ENCODE assay signal across 8 mouse cellular contexts in the genomic region with DNA sequence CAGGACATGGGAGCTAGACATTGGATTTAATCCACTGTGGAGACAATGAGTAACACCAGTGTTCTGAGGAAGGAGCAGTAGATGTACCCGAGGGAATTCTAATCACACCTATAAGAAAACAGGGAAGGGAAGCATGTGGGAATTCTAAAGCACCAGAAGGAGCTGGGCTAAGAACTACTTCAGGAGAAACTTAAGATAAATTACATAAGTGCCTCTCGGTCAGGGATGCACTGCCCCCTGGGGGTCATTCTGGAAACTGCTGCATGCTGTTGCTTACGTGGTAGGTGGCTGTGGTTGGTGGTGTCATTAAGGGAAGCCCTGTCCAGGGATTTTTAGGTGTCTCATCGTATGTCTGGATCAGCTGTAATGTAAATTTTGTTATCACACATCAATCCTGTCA. TPM values are rescaled to one million over a fixed set of nuclear protein-coding genes. Genes with fewer than 3 reads are reported as not detected.
DNase-seq lines count a peak whose midpoint lies in the region; ATAC-seq lines count a peak whose summit lies in the region.

No protein-coding gene starts in this region.

- H3K9ac ChIP-seq in kidney, embryonic 14.5 days (ENCODE audit: low read depth, low read length) = no peak overlapping the region
- no peak overlapping the region for H3K9ac ChIP-seq in intestine, embryonic 16.5 days (ENCODE audit: low read depth, low read length)
- H3K9ac ChIP-seq in midbrain, embryonic 16.5 days (ENCODE audit: low read depth, low read length) = no peak overlapping the region

- no peak for ATAC-seq in kidney, embryonic 14.5 days (ENCODE audit: low FRiP score, low TSS enrichment)
- ATAC-seq in intestine, embryonic 16.5 days = peak; percentile 56; the same call in 1 of the 2 replicates
- peak; percentile 54; the same call in 1 of the 2 replicates for ATAC-seq in midbrain, embryonic 16.5 days

- intact Hi-C loops in left cerebral cortex, postnatal 25 days (cut with DNase I) = loop anchor here (1.0 to 10.0 kb wide), 3 partner anchors 102 to 256 kb away; a partner anchor contains a TSS

- 13% methylated on average over 4 of the region's 4 CpGs for WGBS in kidney, embryonic 14.5 days
- WGBS in intestine, embryonic 16.5 days = 14% methylated on average over 4 of the region's 4 CpGs
- WGBS in midbrain, embryonic 16.5 days = 17% methylated on average over 4 of the region's 4 CpGs

- H3K27me3 ChIP-seq in kidney, embryonic 14.5 days (ENCODE audit: control insufficient read depth, insufficient read depth, low read length) = no peaks in the 10 kb centered on the region
- no peaks in the 10 kb centered on the region for H3K27me3 ChIP-seq in intestine, embryonic 16.5 days (replicated peaks; ENCODE audit: control insufficient read depth, insufficient read depth, low read length)
- no peaks in the 10 kb centered on the region for H3K27me3 ChIP-seq in midbrain, embryonic 16.5 days (ENCODE audit: control insufficient read depth, insufficient read depth, low read depth, low read length)

- no peak overlapping the region for H3K27ac ChIP-seq in kidney, embryonic 14.5 days (ENCODE audit: low read depth, low read length)
- no peak overlapping the region for H3K27ac ChIP-seq in intestine, embryonic 16.5 days (ENCODE audit: low read length)
- no peak overlapping the region for H3K27ac ChIP-seq in midbrain, embryonic 16.5 days (ENCODE audit: low read length)

- H3K9me3 ChIP-seq in kidney, embryonic 14.5 days (ENCODE audit: control insufficient read depth, low read length) = no peaks in the 10 kb centered on the region
- no peaks in the 10 kb centered on the region for H3K9me3 ChIP-seq in intestine, embryonic 16.5 days (ENCODE audit: control insufficient read depth, low read length)
- no peaks in the 10 kb centered on the region for H3K9me3 ChIP-seq in midbrain, embryonic 16.5 days (replicated peaks; ENCODE audit: control insufficient read depth, low read length, poor library complexity, severe bottlenecking)

- DNase-seq in kidney, adult 11 months = peak; percentile 70
- peak; percentile 83 to 87 for DNase-seq in cerebellum, postnatal 36 days
- DNase-seq in gastrocnemius, adult 8-10 months (ENCODE audit: low spot score in 2 of 2) = peak; percentile 71 to 82
- peak; percentile 71 to 85 for DNase-seq in left cerebral cortex, postnatal 25 days (ENCODE audit: low spot score in 2 of 2)
- peak; percentile 59 to 84 for DNase-seq in spleen, postnatal 10 days (ENCODE audit: low spot score in 2 of 2)

- no peaks in the 10 kb centered on the region for H3K4me1 ChIP-seq in kidney, embryonic 14.5 days (ENCODE audit: control insufficient read depth, insufficient read depth, low read length)
- no peaks in the 10 kb centered on the region for H3K4me1 ChIP-seq in intestine, embryonic 16.5 days (ENCODE audit: control insufficient read depth, insufficient read depth, low read length)
- no peaks in the 10 kb centered on the region for H3K4me1 ChIP-seq in midbrain, embryonic 16.5 days (ENCODE audit: control insufficient read depth, insufficient read depth, low read length)

- no peak overlapping the region for H3K4me2 ChIP-seq in kidney, embryonic 14.5 days (replicated peaks; ENCODE audit: low read depth, low read length)
- no peak overlapping the region for H3K4me2 ChIP-seq in intestine, embryonic 16.5 days (ENCODE audit: low read depth, low read length)
- H3K4me2 ChIP-seq in midbrain, embryonic 16.5 days (ENCODE audit: low read length) = no peak overlapping the region

- no peak overlapping the region for H3K4me3 ChIP-seq in kidney, embryonic 14.5 days (ENCODE audit: low read length)
- H3K4me3 ChIP-seq in intestine, embryonic 16.5 days (ENCODE audit: low read length) = no peak overlapping the region
- no peak overlapping the region for H3K4me3 ChIP-seq in midbrain, embryonic 16.5 days (ENCODE audit: low read depth, low read length)

- H3K36me3 ChIP-seq in kidney, embryonic 14.5 days (ENCODE audit: control insufficient read depth, insufficient read depth, low read length) = no peaks in the 10 kb centered on the region
- no peaks in the 10 kb centered on the region for H3K36me3 ChIP-seq in intestine, embryonic 16.5 days (ENCODE audit: control insufficient read depth, insufficient read depth, low read length)
- no peaks in the 10 kb centered on the region for H3K36me3 ChIP-seq in midbrain, embryonic 16.5 days (ENCODE audit: control insufficient read depth, insufficient read depth, low read length)

RNA-seq across cellular contexts. Expression of a gene that starts 19.0 kb away (rescaled TPM):
- polyA plus RNA-seq in kidney, embryonic 14.5 days (2014; fragmentation: Nextera tagmentation; extraction: Ambion mirVana) = not detected in 2 replicates
- not detected for total RNA-seq in gastrocnemius, adult 8-10 months (2022)
- not detected in 2 replicates for polyA plus RNA-seq in intestine, embryonic 16.5 days (2015; fragmentation: Nextera tagmentation; extraction: Ambion mirVana)
- not detected for total RNA-seq in left cerebral cortex, postnatal 25 days (2021)
- polyA plus RNA-seq in midbrain, embryonic 16.5 days (2015; fragmentation: Nextera tagmentation; extraction: Ambion mirVana) = 0.20 TPM in 1 of 2 replicates, not detected in the other
